Mouse (Mus musculus) adrenal gland, postnatal 4 days (tissue): ENCODE data around the gene Maats1. TPM values are rescaled to one million over a fixed set of nuclear protein-coding genes. Genes with fewer than 3 reads are reported as not detected.

Experiments
- total RNA-seq, 2 experiments: library from RNA; stranded (reverse); gene quantifications; 2 replicates each; pipeline ENCODE4 v1.2.3; 2021

Gene Maats1
- total RNA-seq, 2 experiments from 2014 or later, result 0.56 to 1.1 TPM

Other genes starting within 250 kb of the Maats1 start
- 1 to 10 TPM in 1 of 2 experiments, under 1 TPM in 1; 0.70 to 4.3 TPM for gene Nr1i2, start 47.3 kb downstream of the Maats1 start, total RNA-seq
- 100 to 1,000 TPM; 171 to 172 TPM for gene Cox17, start 4.8 kb upstream of the Maats1 start, total RNA-seq
- not detected for gene Gm21987, start 4.9 kb upstream of the Maats1 start, total RNA-seq
- 1 to 10 TPM; 2.1 to 2.8 TPM for gene Popdc2, start 20.1 kb upstream of the Maats1 start, total RNA-seq
- gene Pla1a, start 91.0 kb upstream of the Maats1 start, total RNA-seq, result 10 to 100 TPM; 27.9 to 28.6 TPM
- 10 to 100 TPM; 54.7 to 55.4 TPM for gene Adprh, start 110.6 kb upstream of the Maats1 start, total RNA-seq
- gene Cd80, start 113.4 kb upstream of the Maats1 start, total RNA-seq, result under 1 TPM; 0.73 to 0.95 TPM
- gene Timmdc1, start 180.5 kb upstream of the Maats1 start, total RNA-seq, result 10 to 100 TPM; 26.4 to 32.2 TPM
- 10 to 100 TPM; 31.7 to 33.7 TPM for gene Poglut1, start 208.1 kb upstream of the Maats1 start, total RNA-seq
- 10 to 100 TPM; 71.9 to 75.7 TPM for gene Tmem39a, start 216.6 kb upstream of the Maats1 start, total RNA-seq